ENCODE assay signal across 19 mouse cellular contexts in genomic region chr11:116665289-116665688, GRCm38 (mm10).
"Had no signal": no experiment of that assay in that cellular context is flagged by ENCODE, and none has a peak within 500 bp of the region (broad histone marks: within the 10 kb centered on the region; RNA-seq: fewer than 3 reads in every experiment).

No protein-coding gene starts in this region.

- H3K27ac ChIP-seq: midbrain, embryonic 10.5 days; midbrain, embryonic 12.5 days; neural tube, embryonic 13.5 days; neural tube, embryonic 15.5 days; stomach, embryonic 15.5 days had no signal

- H3K9ac ChIP-seq: lung, embryonic 14.5 days; neural tube, embryonic 13.5 days; neural tube, embryonic 15.5 days; stomach, embryonic 15.5 days had no signal

- H3K27me3 ChIP-seq: neural tube, embryonic 13.5 days; neural tube, embryonic 15.5 days had no signal

- H3K4me3 ChIP-seq: midbrain, embryonic 10.5 days; midbrain, embryonic 12.5 days; myocyte; neural tube, embryonic 13.5 days; neural tube, embryonic 15.5 days; stomach, embryonic 15.5 days had no signal

- H3K4me2 ChIP-seq: lung, embryonic 14.5 days; midbrain, embryonic 12.5 days; neural tube, embryonic 13.5 days; neural tube, embryonic 15.5 days; stomach, embryonic 15.5 days had no signal

- DNase-seq: lung, adult 18-20 months; lung, postnatal 10 days; lung, postnatal 4 days; midbrain, embryonic 14.5 days; right cerebral cortex, adult 18-20 months; right cerebral cortex, postnatal 25 days; right cerebral cortex, postnatal 4 days; spleen, adult 18-20 months; thymus, adult 18-20 months; thymus, postnatal 14 days; thymus, postnatal 36 days had no signal

- H3K36me3 ChIP-seq: midbrain, embryonic 10.5 days; midbrain, embryonic 12.5 days; neural tube, embryonic 13.5 days; neural tube, embryonic 15.5 days; stomach, embryonic 15.5 days had no signal

- H3K9me3 ChIP-seq: midbrain, embryonic 10.5 days; midbrain, embryonic 12.5 days; neural tube, embryonic 13.5 days; neural tube, embryonic 15.5 days; stomach, embryonic 15.5 days had no signal

- ATAC-seq: midbrain, embryonic 16.5 days had no signal
